Mouse (Mus musculus): ENCODE data around the gene Dnaic1.

DNA sequence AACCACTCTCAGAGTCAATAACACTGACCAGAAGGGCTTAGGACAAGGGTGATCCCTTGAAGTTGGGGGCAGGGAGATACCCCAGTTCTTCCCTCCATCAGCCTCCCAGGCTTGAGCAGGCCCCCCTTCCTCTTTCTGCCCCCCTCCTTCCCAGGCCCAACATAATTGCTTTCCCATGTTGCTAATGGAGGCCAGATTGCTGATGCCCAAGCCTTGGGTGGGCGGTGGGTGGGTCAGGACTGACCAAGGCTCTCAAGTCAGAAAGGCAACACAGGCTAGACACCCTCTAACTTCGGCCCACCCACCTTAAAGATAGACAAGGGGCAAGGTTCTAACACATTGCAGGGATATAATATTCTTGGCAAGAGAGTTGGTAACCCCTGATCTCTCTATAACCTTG, 86.0 kb downstream of the Dnaic1 start:
- TF ChIP-seq CTCF (IDR thresholded peaks at IDR 0.05; ENCODE audit: control insufficient read depth, insufficient read depth, insufficient replicate concordance, low read depth, low read length) (no peak), POLR2A (IDR thresholded peaks at IDR 0.05; ENCODE audit: control insufficient read depth, low read depth, low read length) (no peak)

All from testis, adult 2 months (tissue).